Mouse (Mus musculus) Patski (cell line): ENCODE measurements around the gene 4933436I01Rik. TPM values are rescaled to one million over a fixed set of nuclear protein-coding genes. Genes with fewer than 3 reads are reported as not detected.

Experiments
- ATAC-seq: fragments of 100-300 bp; one replicate; pipeline ENCODE4 v1.8.0; 2021
- CTCF ChIA-PET: fragments of 350-600 bp; sonication (Branson Sonifier 250); formaldehyde crosslinking; loops from one replicate; lab custom pipeline; 2022; ENCODE audit warnings: inconsistent platforms; lab: Charles Lee
- POLR2A ChIA-PET: fragments of 350-600 bp; sonication (Branson Sonifier 250); formaldehyde crosslinking; loops from one replicate; lab custom pipeline; 2022; ENCODE audit warnings: antibody characterized with exemption, inconsistent platforms; lab: Charles Lee
- DNase-seq: peaks from one replicate; pipeline ENCODE4 v3.0.0-alpha.2; 2011; ENCODE audit warnings: low read depth, low spot score
- H3K27me3 ChIP-seq: fragments of 371-371 bp; one replicate; pipeline ENCODE4 v1.5.1; 2021
- CTCF ChIP-seq: fragments of 100-300 bp; IDR thresholded peaks from one replicate; pipeline ENCODE4 v1.5.1; 2021
- in situ Hi-C: fragments of 300-500 bp; cut with MboI; formaldehyde crosslinking; loops from 3 replicates; pipeline ENCODE4 v1.11.1; 2018; ENCODE audit warnings: low pct_unique_long_range_greater_than_20kb, mixed read lengths
- polyA plus RNA-seq: library from polyadenylated mRNA; unstranded; gene quantifications from one replicate; pipeline ENCODE4 v1.2.3, GENCODE M21; 2021

Gene 4933436I01Rik
- polyA plus RNA-seq: not detected

DNA sequence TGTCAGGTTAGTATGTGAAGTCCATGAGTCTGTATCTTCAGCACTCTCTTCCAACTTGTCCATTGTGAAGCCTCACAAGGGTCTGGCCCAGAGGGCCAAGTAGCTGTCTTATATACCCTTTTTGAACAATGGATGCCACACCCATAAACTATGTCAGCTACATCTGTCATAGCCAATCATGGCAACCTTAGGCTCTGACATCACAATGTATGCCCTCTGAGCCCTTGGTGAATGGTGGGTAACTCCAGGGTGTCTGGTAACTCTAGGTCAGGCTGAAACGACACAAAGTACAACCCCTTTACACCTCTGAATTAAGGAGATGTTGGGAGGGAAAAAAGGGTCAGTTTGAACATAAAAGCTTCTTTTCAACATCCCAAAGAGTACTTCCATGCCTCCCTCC is at the start of gene 4933436I01Rik:
Gene 4933436I01Rik, minus strand, starts transcription at position 101 of the 400 bp plus-strand sequence.
- in situ Hi-C loops: no loop called here
- ChIA-PET POLR2A (no interaction called here), CTCF (interaction anchor here (1.1 kb wide), 1 partner anchor 8 kb away, joined by 3 read pairs; no protein-coding TSS in a partner anchor)
- DNase-seq: no peak
- peaks cover 16% of the 10 kb centered on the region for H3K27me3 ChIP-seq
- no peak for ATAC-seq
- no peak for TF ChIP-seq CTCF

DNA sequence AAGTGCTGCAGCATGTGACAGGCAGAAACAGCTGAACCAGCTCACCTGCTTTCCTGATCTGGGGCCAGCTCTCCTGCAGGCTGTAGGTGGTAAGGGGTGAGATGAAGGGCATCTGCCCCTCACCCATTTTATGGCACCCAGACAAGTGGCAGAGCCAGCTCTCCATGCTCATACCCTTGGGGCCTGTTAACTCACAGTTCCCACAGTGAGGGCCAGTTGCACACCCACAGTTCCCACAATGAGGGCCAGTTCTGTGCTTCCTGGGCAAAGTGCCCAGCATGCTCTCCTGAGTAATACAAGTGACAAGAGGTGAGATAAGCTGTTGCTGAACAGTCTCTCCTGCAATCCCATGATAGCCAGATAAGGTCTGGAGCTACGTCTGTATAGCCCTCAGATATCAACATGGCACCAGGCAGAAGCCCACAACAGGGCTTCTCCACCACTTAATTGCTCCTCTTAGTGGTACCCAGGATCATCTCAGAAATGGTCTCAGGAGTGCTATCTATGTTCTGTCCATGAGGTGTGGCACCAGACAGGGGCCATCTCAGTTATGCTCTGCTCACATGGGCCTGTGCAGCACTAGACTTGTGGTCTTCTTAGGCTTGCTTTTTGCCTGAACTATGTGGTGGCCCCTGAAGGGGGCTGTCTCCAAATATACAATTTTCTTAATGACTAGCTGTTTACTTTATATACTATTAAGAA is 3.7 kb upstream of the 4933436I01Rik start:
- in situ Hi-C loops: no loop called here
- DNase-seq: no peak
- no peak for TF ChIP-seq CTCF
- CTCF ChIA-PET: no interaction called here
- POLR2A ChIA-PET: no interaction called here
- ATAC-seq: no peak
- H3K27me3 ChIP-seq: peaks cover 35% of the 10 kb centered on the region

DNA sequence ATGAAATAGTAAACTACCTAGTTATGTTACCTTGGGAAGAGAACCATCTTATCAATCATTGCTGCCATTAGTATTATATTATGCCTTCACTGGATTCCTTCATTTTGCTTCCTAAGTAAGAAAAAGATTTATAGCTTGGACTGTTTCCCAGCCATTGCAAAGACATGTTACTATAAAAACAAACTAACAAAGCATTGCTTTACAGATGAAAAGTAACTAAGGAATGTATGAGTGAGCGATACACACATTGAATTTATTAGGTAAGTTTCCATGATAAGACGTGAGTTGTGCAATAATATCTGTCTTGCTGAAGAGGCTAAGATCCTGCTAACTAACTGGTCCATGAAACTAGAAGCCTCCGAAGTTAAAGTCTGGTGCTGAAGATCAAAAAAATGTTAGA is 37.8 kb downstream of the 4933436I01Rik start:
- DNase-seq (no peak), ATAC-seq (no peak)
- in situ Hi-C loops: no loop called here
- peaks cover 30% of the 10 kb centered on the region for H3K27me3 ChIP-seq
- no peak for TF ChIP-seq CTCF
- POLR2A ChIA-PET: no interaction called here
- CTCF ChIA-PET: no interaction called here

Other genes with a start within 250 kb of the 4933436I01Rik start
- gene Gm1140, start 227.9 kb downstream of the 4933436I01Rik start, polyA plus RNA-seq: not detected
- not detected for gene Gm14692, start 225.8 kb downstream of the 4933436I01Rik start, polyA plus RNA-seq